Mouse (Mus musculus) retina, adult 2 months (tissue): ENCODE measurements at regions not wholly inside any gene's neighbourhood (a gene's known extent, or its start where the extent isn't known, plus 50 kb on each side); places are given as distances from the start of the nearest gene placed in this dataset.

Experiments
- DNase-seq: peaks from one replicate; pipeline ENCODE4 v3.0.0-alpha.2; 2012; ENCODE audit warnings: low read depth, low spot score

GRCm38 (mm10) chr8:126833471-126834453 lies 111.9 kb downstream of the Tomm20 start:
- DNase-seq = no peak

- DNase-seq = no peak
Observed at GRCm38 (mm10) chr8:126833006-126833405, 112.6 kb downstream of the Tomm20 start.

GRCm38 (mm10) chr8:126832163-126832978 lies 113.3 kb downstream of the Tomm20 start:
- no peak for DNase-seq

- DNase-seq = no peak
Observed at GRCm38 (mm10) chr8:126831312-126832162, 114.1 kb downstream of the Tomm20 start.

- no peak for DNase-seq
Observed at GRCm38 (mm10) chr8:126830242-126830530, 115.5 kb downstream of the Tomm20 start.

GRCm38 (mm10) chr8:126829376-126830241 lies 116.0 kb downstream of the Tomm20 start:
- DNase-seq = no peak

- no peak for DNase-seq
Observed at GRCm38 (mm10) chr8:126827681-126828383, 117.8 kb downstream of the Tomm20 start.

- DNase-seq = no peak
Observed at GRCm38 (mm10) chr8:126826328-126827285, 119.0 kb downstream of the Tomm20 start.

- DNase-seq = no peak
Observed at GRCm38 (mm10) chr8:126825877-126826276, 119.8 kb downstream of the Tomm20 start.

- DNase-seq = no peak
Observed at GRCm38 (mm10) chr8:126824575-126825208, 121.0 kb downstream of the Tomm20 start.

GRCm38 (mm10) chr8:126822269-126822668 lies 123.4 kb downstream of the Tomm20 start:
- DNase-seq = no peak

- no peak for DNase-seq
Observed at GRCm38 (mm10) chr8:126821279-126821678, 124.4 kb downstream of the Tomm20 start.

- no peak for DNase-seq
Observed at GRCm38 (mm10) chr8:126820502-126820901, 125.1 kb downstream of the Tomm20 start.

- DNase-seq = no peak
Observed at GRCm38 (mm10) chr8:126819261-126819660, 126.4 kb downstream of the Tomm20 start.

- DNase-seq = no peak
Observed at GRCm38 (mm10) chr8:126816155-126816554, 129.5 kb downstream of the Tomm20 start.

GRCm38 (mm10) chr8:126814427-126814826 lies 131.2 kb downstream of the Tomm20 start:
- DNase-seq = no peak

GRCm38 (mm10) chr8:126813621-126814020 lies 132.0 kb downstream of the Tomm20 start:
- no peak for DNase-seq

- no peak for DNase-seq
Observed at GRCm38 (mm10) chr8:126812777-126813176, 132.9 kb downstream of the Tomm20 start.
